Mouse (Mus musculus) lung, postnatal 36 days (tissue): Measurements from ENCODE around the gene Efl1.
A peak's percentile ranks its signal among the peaks of the same experiment; 100 is the strongest.
"Not testable (repeated sequence)": the region's sequence is repeated elsewhere in the genome, so short reads cannot be mapped to it uniquely, and the experiment has no call there.

Experiments
- DNase-seq: peaks from one replicate; pipeline ENCODE4 v3.0.0; 2022; ENCODE audit warnings: mixed read lengths

Efl1 gene

DNA sequence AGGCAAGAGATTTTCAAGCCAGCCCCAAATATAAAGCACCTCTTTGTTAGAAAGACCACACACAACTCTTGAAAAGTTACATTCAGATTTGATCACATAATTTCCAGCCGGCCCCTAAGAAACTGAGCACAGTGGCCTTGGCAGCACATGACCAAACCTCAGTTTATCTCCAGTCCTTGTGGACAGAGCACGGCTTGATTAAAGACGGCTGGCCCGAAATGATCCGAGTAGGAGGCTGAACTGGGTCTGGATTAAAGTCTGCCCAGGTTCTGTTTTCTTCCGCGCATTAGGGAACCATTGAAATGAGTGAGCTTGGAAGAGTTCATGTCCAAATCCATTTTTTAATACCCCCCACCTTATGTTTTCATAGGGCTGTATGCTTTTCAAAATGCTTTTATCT is 72.1 kb downstream of the Efl1 start:
- no peak for DNase-seq

DNA sequence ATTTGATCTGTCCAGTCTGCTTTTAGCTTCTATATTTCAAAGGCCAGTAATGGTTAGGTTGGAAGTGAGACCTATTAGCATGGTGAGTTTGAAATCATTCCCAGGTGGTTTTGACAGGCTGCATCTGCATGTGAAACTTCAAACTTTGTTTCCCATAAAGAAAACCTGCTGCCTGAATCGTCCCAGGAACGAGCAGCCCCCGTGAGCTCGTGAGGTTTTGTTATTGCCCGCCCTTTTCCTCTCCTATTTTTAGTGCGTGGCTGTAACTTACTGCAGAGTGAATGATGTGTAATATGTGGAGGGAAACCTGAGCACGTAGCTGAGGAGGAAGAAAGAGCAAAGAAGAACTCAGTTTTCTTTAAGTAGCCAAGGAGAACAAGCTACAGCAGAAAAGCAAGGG is 72.5 kb downstream of the Efl1 start:
- DNase-seq: no peak

DNA sequence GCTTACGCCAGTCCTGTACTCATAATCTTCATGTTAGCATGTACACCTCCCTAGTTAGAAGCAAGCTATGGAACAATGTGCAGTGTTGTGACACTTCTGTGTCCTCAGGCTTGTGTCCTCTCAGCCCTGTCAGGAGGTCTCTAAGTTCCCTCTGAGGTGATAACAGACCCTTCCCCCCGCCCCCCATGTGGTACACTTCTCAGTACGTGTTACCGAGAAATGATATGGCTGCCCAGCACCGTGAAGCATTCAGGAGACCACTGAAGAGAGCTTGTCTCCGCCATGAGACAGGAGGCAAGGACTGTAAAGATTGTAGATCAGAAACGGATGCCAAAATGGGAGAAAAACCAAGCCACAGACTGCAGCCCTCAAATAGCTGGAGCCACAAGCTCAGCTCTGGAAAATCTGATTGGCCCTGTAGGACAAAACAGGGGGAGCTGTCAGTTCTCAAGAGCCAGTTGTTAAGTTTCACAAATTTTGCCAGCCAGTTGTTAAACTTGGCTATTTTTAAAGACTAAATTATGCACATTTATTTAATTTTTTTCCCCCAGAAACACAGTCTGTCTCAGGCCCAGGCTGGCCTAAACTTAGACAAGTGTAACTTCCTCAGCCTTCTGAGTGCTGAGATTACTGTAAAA is 74.2 kb downstream of the Efl1 start:
- no peak for DNase-seq

DNA sequence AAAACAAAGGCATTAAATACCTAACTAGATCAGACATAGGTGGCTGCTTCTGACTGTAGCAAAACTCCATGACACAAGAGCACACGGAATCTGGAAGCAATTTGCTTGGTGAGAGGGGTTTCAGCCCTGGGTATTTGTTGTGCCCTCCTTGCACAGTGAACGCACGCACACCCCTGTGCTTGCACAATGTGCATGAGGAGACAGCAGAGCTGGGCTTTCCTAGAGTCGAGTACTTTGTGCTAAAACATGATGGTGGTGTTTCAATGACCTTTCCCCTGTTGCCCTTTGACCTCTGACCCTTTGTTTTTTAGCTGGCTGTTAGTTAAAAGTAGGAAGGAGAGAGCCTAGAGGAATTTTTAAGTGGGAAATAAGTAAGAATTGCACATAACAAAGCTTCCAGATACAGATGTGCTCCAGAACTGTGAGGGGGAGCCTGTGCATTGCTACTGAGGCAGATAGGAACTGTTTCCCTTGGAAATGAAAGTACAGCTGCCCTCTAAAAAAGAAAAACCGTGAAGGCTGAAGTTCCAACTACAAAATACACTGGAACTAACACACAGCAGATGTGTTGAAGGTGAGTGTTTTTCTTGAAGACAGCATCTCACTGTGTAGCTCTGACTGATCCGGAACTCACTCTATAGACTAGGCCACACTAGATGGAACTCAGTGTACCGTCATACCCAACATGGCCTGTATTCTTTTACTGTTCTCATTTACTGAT is 74.9 kb downstream of the Efl1 start:
- DNase-seq: no peak

DNA sequence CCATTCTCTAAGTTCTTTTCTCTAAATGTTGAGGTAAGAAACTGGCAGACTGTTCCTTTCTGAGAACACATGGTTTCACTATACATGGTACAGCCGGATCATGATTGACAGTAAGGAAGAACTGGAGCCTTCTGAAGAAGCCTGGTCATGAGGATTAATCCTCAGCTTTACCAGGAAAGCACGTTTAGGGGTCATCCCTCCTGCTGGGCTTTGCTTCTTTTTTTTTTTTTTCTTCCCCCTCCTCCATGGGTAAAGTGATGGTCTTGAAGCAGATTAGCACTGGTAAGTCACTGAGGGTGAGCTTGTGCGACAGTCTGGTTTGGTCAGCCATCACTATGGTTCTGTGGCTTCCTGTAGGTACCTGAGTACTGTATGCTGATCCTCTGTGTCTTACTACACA is 76.1 kb downstream of the Efl1 start:
- no peak for DNase-seq

DNA sequence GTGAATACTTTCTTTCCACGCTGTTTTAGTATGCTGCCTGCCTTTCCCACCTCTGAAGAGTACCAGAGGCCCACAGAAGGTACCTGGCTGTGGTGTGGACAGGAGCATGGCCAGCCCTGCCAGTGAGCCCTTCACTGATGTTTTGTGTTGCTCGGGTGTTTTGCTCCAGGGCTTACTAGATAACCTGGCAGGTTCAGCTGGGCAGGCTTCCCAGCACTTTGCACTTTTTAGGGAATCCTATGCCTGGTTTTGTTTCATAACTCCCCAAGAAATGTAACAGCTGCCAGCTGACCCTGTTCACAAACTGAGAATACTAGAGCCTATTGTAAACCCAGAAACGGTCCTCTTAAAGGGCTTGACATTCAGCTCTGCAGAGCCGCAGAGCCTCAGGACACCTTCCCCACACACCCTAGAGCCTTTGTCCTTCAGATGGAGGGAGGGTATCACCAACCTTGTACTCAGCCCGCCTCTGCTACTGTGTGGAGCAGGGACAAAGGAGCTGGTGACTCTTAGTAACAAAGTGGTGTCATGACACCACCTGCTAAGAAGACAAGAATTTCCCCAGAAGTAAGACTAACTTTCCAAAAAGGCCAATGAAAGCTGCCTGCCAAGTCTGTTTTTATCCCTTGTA is 76.7 kb downstream of the Efl1 start:
- no peak for DNase-seq

DNA sequence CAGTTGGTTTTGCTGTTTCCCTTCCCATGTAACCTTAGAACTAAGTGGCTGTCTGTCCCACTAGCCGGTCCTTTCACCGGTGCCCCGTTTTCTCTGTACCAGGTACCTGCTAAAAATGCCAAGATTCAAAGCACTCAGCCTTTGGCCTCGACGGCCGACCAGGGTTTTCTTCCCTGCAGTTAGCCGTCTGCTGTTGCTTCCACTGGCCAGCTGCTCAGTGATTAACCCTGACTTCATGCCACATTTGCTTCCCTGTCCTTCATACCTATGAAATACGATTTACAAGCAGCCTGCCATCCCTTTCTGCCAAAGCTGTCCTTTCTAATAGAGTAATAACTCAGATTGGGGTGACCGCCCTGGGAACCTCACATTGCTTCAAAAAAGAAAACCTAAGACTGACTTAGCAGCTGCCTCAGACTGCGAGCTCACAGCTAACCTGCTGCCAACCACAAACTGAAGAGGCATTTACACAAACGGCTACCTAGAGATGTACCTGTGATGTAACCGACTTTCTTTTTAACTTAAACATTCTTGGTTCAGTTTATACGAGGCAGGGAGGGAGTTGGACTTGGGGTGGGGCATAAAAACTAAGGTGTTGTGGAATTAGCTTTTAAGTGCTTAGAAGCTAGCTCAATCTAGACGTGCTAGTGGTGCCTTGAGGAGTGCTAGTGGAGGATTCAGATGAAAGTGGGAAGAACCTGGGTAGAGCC is 77.5 kb downstream of the Efl1 start:
- no peak for DNase-seq

DNA sequence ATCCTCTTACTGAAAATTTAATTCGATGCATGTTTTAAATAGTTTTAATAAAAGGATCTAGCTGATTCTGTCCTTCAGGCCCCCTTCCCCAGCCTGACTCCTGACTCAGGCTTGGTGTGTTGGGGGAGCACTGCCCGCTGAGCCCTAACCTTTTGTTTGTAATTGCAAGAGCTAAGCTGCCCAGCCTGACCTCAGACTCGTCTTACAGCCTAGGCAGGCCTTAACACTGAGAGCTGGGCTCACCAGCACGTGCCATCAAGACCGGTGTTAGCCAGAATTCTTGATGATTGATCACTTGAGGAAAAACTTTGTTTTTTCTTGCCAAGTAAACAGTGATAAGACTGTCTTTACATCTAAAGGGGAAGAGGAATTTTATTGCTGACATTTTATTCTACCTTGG is 78.7 kb downstream of the Efl1 start:
- no peak for DNase-seq

DNA sequence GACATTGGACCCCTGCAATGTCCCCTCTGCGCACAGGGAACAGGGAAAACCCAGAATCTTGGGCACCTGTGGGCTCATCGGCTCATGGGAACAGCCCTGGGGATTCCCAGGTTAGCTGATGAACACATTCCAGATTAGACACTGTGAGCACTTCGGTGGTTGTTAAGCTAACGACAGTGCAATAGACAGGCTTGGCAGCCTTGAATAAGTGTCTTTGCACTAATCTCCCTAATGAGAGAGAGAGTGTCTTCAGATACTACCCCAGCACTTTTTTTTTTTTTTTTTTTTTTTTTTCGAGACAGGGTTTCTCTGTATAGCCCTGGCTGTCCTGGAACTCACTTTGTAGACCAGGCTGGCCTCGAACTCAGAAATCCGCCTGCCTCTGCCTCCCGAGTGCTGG is 80.6 kb downstream of the Efl1 start:
- not testable (repeated sequence) for DNase-seq

DNA sequence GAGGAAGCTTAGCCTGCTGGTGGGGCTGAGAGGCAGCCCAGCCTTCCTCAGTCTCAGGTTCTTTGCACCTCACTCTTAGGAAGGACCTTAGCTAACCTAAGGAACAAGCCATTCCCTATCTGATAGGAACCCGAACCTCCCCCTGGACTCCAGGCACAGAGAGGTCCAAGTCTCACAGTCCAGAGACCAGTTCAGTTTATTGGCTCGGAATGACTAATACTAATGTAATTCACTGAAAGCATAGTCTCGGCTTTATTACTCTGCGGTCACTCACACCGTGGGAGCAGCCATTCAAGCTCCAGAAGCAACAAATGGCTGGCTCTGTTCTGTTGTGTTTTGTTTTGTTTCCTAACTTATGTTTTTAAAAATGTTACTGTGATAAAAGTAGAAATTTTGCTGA is 84.7 kb downstream of the Efl1 start:
- no peak for DNase-seq

DNA sequence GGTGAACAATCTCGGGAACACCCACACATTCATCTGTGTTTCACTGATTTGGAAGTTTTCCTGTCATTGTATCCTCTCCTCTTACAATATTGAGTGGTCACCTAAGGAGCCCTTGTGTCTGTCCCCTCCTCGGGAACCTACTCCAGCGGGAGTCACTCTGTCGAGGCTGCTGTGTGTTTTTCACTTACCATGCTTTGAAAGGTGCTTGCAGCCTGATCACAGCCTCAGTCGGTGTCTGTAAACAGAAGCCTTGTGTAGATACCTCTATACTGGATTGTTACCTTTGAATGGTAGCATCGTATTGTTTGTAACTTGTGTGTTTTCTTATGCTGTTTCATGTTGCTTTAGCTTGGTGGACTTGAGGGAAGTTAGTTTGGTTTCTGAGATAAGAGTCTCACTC is 85.6 kb downstream of the Efl1 start:
- DNase-seq: no peak

DNA sequence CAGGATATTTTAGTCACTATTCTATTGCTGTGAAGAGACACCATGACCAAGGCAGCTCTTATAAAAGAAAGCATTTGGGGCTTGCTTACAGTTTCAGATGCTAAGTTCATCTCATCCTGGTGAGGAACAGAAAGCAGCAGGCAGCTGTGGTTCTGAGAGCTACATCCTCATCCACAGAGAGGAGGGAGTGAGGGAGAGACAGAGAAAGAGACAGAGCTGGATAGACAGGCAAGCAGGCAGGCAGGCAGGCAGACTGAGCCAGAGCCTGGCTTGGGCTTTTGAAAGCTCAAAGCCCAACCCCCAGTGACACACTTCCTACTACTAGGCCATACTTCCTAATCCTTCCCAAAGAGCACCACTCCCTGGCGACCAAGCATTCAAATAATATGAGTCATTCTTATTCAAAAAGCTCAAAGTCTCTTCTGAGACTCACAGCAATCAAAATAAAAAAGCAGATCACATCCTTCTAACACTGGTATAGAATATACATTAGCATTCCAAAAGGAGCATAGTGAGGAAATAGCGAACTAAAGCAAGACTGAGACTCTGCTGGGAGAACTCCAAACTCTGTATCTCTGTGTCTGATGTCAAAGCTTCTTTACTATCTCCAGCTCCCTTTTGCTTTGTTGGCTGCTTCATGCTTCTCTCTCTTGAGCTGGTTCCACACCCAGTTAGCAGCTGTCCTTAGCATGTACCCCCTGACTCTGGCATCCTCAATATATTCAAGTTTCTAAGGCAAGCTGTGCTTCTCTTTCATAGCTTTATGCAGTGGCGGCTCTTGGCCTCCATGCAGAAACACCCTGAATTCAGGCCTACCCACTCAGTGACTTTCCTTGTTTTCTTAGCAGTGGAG is 86.6 kb downstream of the Efl1 start:
- DNase-seq: no peak

DNA sequence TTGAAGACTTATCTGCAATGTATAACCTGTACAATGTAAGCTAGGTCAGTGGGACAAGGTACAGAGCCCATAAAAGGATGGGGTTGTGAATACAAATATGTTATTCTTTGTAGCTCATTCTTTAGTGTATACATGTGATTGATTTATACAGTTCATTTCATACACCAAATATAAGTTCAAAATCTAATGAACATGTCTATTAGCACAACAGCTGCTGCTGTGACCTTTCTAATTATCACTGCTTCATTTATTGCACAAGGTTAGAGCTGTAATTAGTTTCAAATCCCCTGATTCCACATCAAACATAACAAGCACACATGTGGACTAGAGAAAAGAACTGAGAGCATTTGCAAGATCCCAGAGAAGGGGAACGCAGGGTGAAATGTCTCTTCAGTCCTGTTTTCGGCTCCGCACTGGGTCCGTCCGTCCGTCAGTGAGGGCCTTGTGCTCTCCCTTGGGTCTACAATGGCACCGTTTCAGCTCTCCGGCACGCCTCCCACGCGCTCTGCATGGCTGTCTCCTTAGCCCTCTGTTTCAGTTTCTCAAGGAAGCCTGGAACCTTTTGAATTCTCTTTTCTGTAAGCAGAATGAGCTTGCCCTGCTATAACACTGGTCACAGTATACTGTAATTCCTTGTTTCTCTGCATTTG is 94.8 kb downstream of the Efl1 start:
- DNase-seq: no peak

DNA sequence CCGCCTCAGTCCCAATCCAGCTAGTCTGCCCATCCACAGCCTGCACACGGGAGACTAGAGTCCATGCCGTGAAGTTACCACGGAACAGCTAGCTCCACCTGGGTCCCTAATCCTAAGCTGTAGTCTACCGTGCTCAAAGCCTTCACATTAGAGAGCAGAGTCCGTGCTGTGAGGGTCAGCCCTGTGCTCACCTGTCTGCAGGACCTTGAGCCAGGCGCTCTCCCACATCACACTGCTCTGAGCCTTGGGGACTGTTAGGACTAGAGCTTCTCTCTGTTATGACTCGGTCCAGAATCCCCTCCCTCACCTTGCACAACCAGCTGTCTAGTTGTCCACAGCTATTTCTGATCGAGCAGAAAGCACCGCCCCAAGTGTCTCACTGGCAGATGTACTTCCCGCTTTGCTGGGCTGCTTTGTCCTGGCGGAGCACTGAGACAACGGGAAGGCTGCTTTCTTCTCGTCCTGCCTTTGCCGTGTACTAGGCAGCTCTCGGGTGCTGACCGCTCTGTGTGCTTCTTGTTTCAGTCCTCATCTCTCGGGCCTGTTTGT is 95.8 kb downstream of the Efl1 start:
- DNase-seq: no peak

DNA sequence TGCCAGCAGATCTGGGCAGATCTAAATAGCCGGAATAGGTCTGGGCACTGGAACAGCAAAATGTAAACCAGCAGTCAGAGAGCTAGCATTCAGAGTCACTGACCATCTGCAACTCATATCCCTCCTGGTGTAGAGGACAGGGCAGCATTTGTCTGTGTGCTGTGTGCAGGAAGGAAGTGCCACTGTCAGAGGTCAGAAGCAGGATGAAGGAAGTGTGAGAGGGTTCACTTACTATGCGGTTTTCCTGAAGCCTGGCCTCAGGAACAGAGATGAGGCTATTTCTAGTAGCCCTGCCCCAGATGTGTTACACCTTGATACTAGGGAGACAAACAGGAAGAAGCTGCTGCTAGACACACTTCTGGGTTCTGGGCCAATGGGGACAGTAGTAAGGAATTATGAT is 100.4 kb downstream of the Efl1 start:
- no peak for DNase-seq

DNA sequence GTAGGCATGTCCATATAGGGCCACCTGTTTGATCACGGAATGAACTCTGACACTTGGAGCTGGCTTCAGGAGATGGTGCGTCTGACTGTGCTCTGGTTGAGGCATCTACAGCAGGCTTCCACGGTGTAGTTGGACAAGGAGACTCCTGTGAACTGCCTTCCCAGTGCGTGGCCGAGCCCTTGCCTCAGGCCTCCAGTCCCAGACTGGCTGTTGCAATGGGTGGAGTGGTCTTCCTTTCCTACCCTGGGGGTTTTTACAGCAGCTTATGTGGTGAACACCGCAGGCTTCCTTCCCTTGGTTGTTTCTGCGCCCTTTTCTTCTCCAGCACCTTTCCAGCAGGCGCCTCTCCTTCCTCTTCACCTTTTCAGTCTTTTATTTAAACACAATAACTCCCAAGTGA is 100.8 kb downstream of the Efl1 start:
- DNase-seq: no peak

DNA sequence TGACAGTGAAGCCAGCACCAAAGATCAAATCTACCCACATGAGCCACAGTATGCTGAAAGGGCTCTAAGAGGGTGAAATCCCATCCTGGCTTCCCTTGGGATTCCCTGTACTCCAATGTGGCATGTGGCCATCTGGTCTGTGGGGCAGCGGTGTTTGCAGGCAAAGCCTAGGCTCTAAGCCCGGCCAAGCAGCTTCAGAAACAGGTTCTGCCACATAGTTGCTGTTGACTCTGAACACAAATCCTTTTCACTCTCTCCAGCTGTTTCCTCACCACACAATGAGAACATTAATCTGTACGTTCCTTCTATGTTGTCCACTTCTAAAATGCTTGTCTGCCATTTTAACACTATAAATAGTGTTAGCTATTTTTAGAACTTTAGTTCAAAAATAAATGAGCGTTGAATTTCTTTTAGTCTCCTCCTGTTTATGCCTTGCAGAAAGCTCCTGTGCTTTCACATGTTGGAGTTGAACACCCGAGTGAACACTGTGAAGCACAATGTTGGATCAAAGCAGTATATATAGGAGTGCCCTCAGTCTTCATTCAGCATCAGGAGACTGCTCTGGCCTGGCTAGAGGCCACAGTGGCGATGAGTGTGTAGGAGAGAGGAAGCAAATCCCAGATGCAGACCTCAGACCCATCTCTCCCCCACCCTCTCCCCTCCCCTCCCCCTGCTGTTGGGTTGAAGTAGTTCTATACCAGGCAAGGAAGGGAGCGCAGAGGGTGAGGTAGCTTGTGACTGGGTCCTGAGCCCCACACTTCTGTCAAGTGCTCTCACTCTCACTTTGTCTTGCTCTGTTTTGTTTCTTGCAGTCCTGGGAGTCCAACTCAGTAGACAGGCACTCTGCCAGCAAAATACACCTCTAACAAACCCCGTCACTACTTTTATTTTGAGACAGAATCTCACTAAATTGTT is 104.0 kb downstream of the Efl1 start:
- peak; percentile 82 for DNase-seq

DNA sequence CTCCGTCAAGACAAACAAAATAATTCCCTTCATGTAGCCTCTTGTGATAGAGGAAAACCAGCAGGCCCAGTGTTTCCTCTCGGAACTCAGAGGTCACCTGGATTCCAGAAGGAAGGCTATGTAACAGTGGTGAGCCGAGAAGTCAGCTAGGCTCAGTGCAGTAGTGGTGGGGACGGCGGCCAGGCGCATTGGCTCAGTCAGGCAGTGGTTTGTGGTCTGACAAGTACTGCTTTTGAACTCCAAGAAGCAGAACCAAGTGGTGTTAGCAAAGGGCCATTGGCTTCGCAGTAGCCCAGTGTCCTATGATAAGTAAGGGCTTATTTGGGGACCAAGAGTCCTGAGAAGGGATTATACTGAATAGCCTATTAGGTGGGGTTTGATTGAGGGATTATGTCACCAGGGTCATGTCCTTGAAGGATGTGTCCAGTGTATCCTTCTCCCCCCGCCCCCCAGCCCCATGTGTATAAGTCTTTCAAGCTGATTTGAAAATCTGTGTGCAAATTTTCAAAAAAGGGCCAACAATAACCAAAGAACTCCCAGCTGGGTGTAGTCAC is 107.3 kb downstream of the Efl1 start:
- DNase-seq: peak; percentile 33

DNA sequence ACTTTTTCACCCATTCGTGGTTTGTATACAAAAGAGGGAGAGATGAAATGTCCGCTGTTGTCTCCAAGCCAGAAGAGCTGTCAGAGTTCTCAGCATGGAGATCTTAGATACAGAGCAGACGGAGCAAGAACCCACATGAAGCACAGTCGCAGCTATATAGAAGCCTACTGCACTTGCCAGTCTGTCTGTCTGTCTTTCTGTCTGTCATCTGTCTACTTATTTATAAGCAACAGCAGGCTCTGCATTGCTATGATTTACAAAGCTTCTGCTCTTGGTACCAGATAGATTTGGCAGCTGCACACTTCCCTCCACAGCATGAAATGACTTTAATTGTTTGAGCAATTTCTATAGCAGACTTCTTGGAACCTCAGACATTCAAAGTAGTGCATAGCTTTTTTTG is 110.1 kb downstream of the Efl1 start:
- no peak for DNase-seq

DNA sequence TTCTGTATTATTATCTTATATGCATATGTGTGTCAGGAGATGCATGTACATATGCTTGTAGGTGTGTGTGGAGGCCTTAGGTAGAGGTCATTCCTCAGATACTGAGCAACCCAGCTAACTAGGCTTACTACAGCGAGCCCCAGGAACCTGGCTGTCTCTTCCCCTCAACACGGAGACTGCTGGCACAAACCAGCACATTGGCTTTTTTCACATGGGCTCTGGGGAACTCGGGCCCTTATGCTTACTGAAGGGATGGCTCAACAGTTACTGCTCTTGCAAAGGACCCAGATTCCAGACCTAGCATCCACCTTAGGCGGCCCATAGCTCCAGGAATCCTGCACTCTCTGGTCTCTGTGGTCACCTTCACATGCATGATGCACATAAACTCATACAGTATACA is 110.7 kb downstream of the Efl1 start:
- DNase-seq: no peak

DNA sequence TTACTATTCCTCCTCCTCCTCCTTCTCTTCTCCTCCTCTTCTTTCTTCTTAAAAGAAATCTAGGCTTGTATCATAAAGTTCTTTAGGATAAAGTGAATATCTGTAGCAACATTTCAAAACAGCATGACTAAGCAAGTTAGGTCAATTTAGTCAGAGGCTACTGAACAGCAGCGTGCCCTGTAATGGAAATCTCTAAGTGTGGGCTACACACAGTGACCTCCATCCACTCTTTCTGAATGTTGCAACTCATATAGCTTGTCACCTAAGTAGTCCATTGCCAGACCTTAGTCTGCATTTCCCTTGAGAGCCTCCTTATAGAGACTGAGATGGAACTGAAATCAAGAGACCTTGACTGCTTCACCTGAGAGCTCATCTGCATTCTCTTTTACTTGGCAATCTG is 116.5 kb downstream of the Efl1 start:
- DNase-seq: no peak
